Mouse (Mus musculus): ENCODE measurements around the gene Ms4a1. TPM values are rescaled to one million over a fixed set of nuclear protein-coding genes. Genes with fewer than 3 reads are reported as not detected.

Ms4a1 gene
- polyA plus RNA-seq (2021; fragmentation: Nextera tagmentation), result not detected in 2 replicates
- long read RNA-seq, experiment 1, result 0 reads
- long read RNA-seq, experiment 2, result 0 reads

GRCm38 (mm10) chr19:11266052-11266845 is at the start of gene Ms4a1:
Ms4a1 (minus strand) TSS chr19:11266241.

GRCm38 (mm10) chr19:11314354-11314753 is 48.3 kb upstream of the Ms4a1 start, which contains the start of gene Ms4a14:
Ms4a14 (minus strand) TSS chr19:11314454.

DNA sequence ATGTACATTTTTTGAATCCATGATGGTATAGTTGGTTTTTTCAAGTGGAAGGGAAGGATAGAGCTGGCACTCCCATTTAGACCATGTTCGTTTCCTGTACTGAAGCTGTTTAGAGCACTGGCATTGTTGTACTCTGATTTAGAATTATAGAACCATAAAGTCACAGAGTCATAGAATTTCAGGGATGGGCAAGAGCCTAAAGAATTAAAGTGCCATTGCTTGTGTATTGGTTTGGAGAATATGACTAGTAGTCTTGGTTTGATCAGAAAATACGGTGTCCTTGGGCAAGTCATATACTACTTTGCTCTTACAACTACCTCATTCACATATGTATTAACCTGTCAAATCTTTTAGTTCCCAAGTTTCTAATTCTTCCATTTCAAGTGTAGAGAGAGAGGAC is 17.7 kb upstream of the Ms4a1 start, which contains the start of gene Ms4a5:
Gene Ms4a5 (minus strand): TSS at position 101 of the 400 bp plus-strand sequence.

GRCm38 (mm10) chr19:11232348-11232747 is 33.7 kb downstream of the Ms4a1 start, which contains the start of gene Ms4a12:
Ms4a12 (minus strand) TSS chr19:11232448.

Other genes with a start within 250 kb of the Ms4a1 start
- gene Ms4a18, start 248.2 kb downstream of the Ms4a1 start, polyA plus RNA-seq (2021; fragmentation: Nextera tagmentation), result not detected in 2 replicates
- not detected in 2 replicates for gene Ms4a8a, start 185.1 kb downstream of the Ms4a1 start, polyA plus RNA-seq (2021; fragmentation: Nextera tagmentation)
- not detected in 2 replicates for gene 1700017D01Rik, start 135.4 kb downstream of the Ms4a1 start, polyA plus RNA-seq (2021; fragmentation: Nextera tagmentation)
- not detected in 2 replicates for gene 1700025F22Rik, start 100.9 kb downstream of the Ms4a1 start, polyA plus RNA-seq (2021; fragmentation: Nextera tagmentation)
- not detected in 2 replicates for gene Ms4a13, start 69.5 kb downstream of the Ms4a1 start, polyA plus RNA-seq (2021; fragmentation: Nextera tagmentation)
- not detected in 2 replicates for gene Ms4a12, start 33.8 kb downstream of the Ms4a1 start, polyA plus RNA-seq (2021; fragmentation: Nextera tagmentation)
- gene Ms4a5, start 17.6 kb upstream of the Ms4a1 start, polyA plus RNA-seq (2021; fragmentation: Nextera tagmentation), result not detected in 2 replicates
- not detected in 2 replicates for gene Ms4a14, start 48.2 kb upstream of the Ms4a1 start, polyA plus RNA-seq (2021; fragmentation: Nextera tagmentation)
- gene Ms4a7, start 69.9 kb upstream of the Ms4a1 start, polyA plus RNA-seq (2021; fragmentation: Nextera tagmentation), result 0.95 and 1.3 TPM in 2 replicates
- 0.30 TPM in 1 of 2 replicates, not detected in the other for gene Ms4a4a, start 109.3 kb upstream of the Ms4a1 start, polyA plus RNA-seq (2021; fragmentation: Nextera tagmentation)
- 0.15 and 0.60 TPM in 2 replicates for gene Ms4a4c, start 138.5 kb upstream of the Ms4a1 start, polyA plus RNA-seq (2021; fragmentation: Nextera tagmentation)
- gene Ms4a4b, start 177.3 kb upstream of the Ms4a1 start, polyA plus RNA-seq (2021; fragmentation: Nextera tagmentation), result 0.23 TPM in 1 of 2 replicates, not detected in the other
- gene Ms4a6c, start 203.1 kb upstream of the Ms4a1 start, polyA plus RNA-seq (2021; fragmentation: Nextera tagmentation), result 0.92 and 1.4 TPM in 2 replicates
- 0.40 TPM in 1 of 2 replicates, not detected in the other for gene Gm8369, start 219.7 kb upstream of the Ms4a1 start, polyA plus RNA-seq (2021; fragmentation: Nextera tagmentation)